Mouse (Mus musculus): Measurements from ENCODE around the gene Pou6f1. TPM values are rescaled to one million over a fixed set of nuclear protein-coding genes. Genes with fewer than 3 reads are reported as not detected.
"Not testable (repeated sequence)": the region's sequence is repeated elsewhere in the genome, so short reads cannot be mapped to it uniquely, and the experiment has no call there.

The Pou6f1 gene
- polyA plus RNA-seq, 1 experiment from 2014 or later: 8.3 TPM

DNA sequence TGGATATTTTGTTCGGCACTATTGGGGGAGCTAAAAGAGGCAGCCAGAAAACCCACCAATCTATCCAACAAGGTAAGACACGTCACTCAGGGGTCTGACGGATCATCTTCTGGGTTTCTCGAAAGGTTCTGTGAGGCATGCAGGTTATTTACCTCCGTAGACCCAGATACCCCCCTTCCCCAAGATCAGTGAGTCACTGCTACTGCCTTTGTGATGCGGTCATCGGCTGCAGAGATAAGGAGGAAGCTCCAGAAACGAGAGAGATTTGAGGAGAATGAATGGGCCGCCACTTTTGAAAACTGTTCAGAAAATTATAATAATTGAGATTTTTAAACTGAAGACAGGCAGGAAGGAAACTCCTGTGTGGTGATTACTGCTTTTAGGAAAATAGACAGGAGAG, 43.4 kb downstream of the Pou6f1 start:
- no peaks in the 10 kb centered on the region for H3K4me1 ChIP-seq (ENCODE audit: control insufficient read depth, insufficient read depth, low read length)
- H3K36me3 ChIP-seq (ENCODE audit: control insufficient read depth, insufficient read depth, low read length): no peaks in the 10 kb centered on the region
- WGBS: 89% methylated on average over 9 of the region's 9 CpGs
- DNase-seq (ENCODE audit: low spot score) (no peak), ATAC-seq (ENCODE audit: low read depth) (no peak)
- H3K27me3 ChIP-seq (replicated peaks; ENCODE audit: control insufficient read depth, insufficient read depth, low read length): no peaks in the 10 kb centered on the region
- H3K4me2 ChIP-seq (ENCODE audit: low read depth, low read length): no peak overlapping the region
- no peak overlapping the region for H3K27ac ChIP-seq (replicated peaks; ENCODE audit: low read depth, low read length)
- no peak overlapping the region for H3K4me3 ChIP-seq (ENCODE audit: low read depth, low read length)
- no peak overlapping the region for H3K9ac ChIP-seq (ENCODE audit: low read depth, low read length)
- no peaks in the 10 kb centered on the region for H3K9me3 ChIP-seq (ENCODE audit: control insufficient read depth, low read length)

DNA sequence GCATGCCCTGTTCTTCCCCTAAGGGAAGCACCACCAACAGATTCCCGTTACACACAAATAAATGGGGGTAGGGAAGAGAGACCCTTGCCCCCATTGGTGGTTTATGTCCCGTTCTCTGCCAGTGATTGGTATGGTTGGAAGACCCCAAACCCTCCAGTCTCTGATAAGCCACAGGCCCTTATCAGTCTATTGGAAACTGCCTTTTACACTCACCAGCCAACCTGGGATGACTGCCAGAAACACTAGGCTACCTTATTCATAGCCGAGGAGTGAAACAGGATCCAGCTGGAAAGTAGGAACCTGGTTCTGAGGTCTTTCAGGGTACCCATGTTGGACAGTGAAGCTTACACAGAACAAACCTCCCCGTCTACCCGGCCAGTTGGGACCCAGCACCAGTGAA, 43.8 kb downstream of the Pou6f1 start:
- Histone ChIP-seq H3K4me1 (ENCODE audit: control insufficient read depth, insufficient read depth, low read length) (peaks cover 1% of the 10 kb centered on the region), H3K9ac (ENCODE audit: low read depth, low read length) (no peak overlapping the region), H3K36me3 (ENCODE audit: control insufficient read depth, insufficient read depth, low read length) (no peaks in the 10 kb centered on the region), H3K4me3 (ENCODE audit: low read depth, low read length) (no peak overlapping the region), H3K4me2 (ENCODE audit: low read depth, low read length) (no peak overlapping the region), H3K27ac (replicated peaks; ENCODE audit: low read depth, low read length) (no peak overlapping the region), H3K9me3 (ENCODE audit: control insufficient read depth, low read length) (no peaks in the 10 kb centered on the region), H3K27me3 (replicated peaks; ENCODE audit: control insufficient read depth, insufficient read depth, low read length) (no peaks in the 10 kb centered on the region)
- DNase-seq (ENCODE audit: low spot score): no peak
- no peak for ATAC-seq (ENCODE audit: low read depth)
- WGBS: 85% methylated on average over 5 of the region's 5 CpGs

DNA sequence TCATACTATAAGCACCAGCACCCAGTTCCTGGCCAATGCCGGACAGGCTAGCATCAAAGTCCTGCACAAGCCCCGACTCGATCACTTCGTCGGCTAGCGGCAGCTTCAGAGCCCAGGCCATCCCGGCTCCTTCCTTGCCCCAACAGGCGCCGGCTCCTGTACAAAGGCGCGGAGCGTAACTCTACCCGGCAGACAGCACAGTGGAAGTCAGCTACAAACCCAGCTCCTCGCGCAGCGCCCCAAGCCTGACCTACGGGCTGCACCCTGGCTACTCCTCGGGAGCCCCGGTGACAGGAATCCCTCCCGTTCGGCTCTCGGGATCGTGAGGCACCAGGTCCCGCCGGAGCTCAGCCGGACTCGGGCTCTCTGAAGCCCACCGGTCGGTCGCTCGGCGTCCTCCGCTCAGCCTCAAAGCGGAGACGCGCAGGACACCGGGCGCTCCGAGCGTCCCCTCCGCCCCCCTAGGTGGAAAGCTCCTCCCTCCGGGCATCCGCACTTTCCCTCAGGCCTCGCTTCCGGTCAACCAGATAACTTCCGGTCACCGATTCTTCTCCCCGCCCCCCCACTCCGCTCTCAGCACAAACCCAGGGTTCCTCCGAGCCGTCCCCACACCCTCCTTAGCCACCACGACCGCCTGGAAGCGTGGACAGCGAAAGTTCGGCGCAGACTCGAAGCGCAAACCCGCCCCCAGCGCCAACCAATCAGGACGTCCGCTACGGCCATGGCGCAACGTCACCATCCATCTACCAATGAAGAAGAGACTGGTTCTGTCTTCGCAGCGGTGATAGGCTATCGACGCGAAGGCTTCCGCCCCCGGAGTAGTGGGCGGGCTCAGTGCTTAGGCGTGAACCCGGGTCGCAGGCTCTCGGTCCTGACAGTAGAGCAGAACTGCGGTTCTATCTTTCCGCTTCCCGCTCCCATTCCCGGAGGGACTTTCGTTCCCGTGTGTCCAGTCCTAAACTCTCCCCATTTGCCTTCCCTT, 48.2 kb downstream of the Pou6f1 start, which contains the start of gene Tfcp2:
Gene Tfcp2, minus strand, starts transcription at position 683 of the 982 bp plus-strand sequence.
- H3K4me3 ChIP-seq (ENCODE audit: low read depth, low read length): peak within 1 kb of the TSS; percentile 87
- peak within 1 kb of the TSS; percentile 85 for H3K27ac ChIP-seq (replicated peaks; ENCODE audit: low read depth, low read length)
- H3K9ac ChIP-seq (ENCODE audit: low read depth, low read length): peak within 1 kb of the TSS; percentile 89
- no peaks in the 10 kb centered on the region for H3K27me3 ChIP-seq (replicated peaks; ENCODE audit: control insufficient read depth, insufficient read depth, low read length)
- H3K4me2 ChIP-seq (ENCODE audit: low read depth, low read length): peak within 1 kb of the TSS; percentile 78
- no peaks in the 10 kb centered on the region for H3K9me3 ChIP-seq (ENCODE audit: control insufficient read depth, low read length)
- WGBS: under 1% methylated on average over 44 of the region's 84 CpGs
- peak; percentile 99 for DNase-seq (ENCODE audit: low spot score)
- H3K36me3 ChIP-seq (ENCODE audit: control insufficient read depth, insufficient read depth, low read length): peaks cover 27% of the 10 kb centered on the region; the same call in 1 of the 2 replicates
- ATAC-seq (ENCODE audit: low read depth): peak; percentile 100
- H3K4me1 ChIP-seq (ENCODE audit: control insufficient read depth, insufficient read depth, low read length): peaks cover 4% of the 10 kb centered on the region

DNA sequence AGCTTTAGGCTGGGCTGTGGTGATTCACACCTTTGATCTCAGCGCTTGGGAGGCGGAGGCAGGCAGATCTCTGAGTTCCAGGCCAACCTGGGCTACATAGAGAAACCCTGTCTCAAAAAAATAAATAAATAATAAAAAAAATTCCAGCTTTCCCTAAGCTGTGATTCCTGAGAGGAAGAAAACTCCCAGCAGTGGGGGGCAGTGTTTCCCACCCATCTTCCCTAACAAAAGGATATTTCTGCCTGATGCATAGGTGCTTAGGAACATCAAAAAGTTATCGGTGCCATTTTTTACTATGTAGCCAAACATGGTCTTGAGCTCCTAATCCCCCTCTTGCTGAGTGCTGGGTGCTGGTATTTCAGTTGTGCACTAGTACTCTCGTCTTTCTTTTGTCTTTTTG, 49.5 kb downstream of the Pou6f1 start:
- no peak for ATAC-seq (ENCODE audit: low read depth)
- 92% methylated on average over 4 of the region's 4 CpGs for WGBS
- H3K4me2 ChIP-seq (ENCODE audit: low read depth, low read length): peak overlapping the region; percentile 78; the same call in 1 of the 2 replicates

GRCm38 (mm10) chr15:100543651-100544030, 56.1 kb downstream of the Pou6f1 start:
- not testable (repeated sequence) for H3K4me1 ChIP-seq (ENCODE audit: control insufficient read depth, insufficient read depth, low read length); H3K9me3 ChIP-seq (ENCODE audit: control insufficient read depth, low read length); H3K27ac ChIP-seq (replicated peaks; ENCODE audit: low read depth, low read length); H3K4me2 ChIP-seq (ENCODE audit: low read depth, low read length); ATAC-seq (ENCODE audit: low read depth); H3K4me3 ChIP-seq (ENCODE audit: low read depth, low read length); H3K9ac ChIP-seq (ENCODE audit: low read depth, low read length); DNase-seq (ENCODE audit: low spot score); H3K27me3 ChIP-seq (replicated peaks; ENCODE audit: control insufficient read depth, insufficient read depth, low read length)
- H3K36me3 ChIP-seq (ENCODE audit: control insufficient read depth, insufficient read depth, low read length): peaks cover 34% of the 10 kb centered on the region
- WGBS: 99% methylated on average over 14 of the region's 14 CpGs

More for the DNA sequence above, 49.5 kb downstream of the Pou6f1 start:
- Histone ChIP-seq H3K36me3 (ENCODE audit: control insufficient read depth, insufficient read depth, low read length) (peaks cover 30% of the 10 kb centered on the region; the same call in 1 of the 2 replicates), H3K27ac (replicated peaks; ENCODE audit: low read depth, low read length) (no peak overlapping the region), H3K27me3 (replicated peaks; ENCODE audit: control insufficient read depth, insufficient read depth, low read length) (no peaks in the 10 kb centered on the region), H3K4me3 (ENCODE audit: low read depth, low read length) (peak overlapping the region; percentile 87), H3K4me1 (ENCODE audit: control insufficient read depth, insufficient read depth, low read length) (peaks cover 4% of the 10 kb centered on the region), H3K9me3 (ENCODE audit: control insufficient read depth, low read length) (peaks cover 6% of the 10 kb centered on the region), H3K9ac (ENCODE audit: low read depth, low read length) (no peak overlapping the region)
- DNase-seq (ENCODE audit: low spot score): no peak

GRCm38 (mm10) chr15:100542876-100543650, 56.7 kb downstream of the Pou6f1 start:
- not testable (repeated sequence) for H3K9ac ChIP-seq (ENCODE audit: low read depth, low read length); DNase-seq (ENCODE audit: low spot score); H3K4me1 ChIP-seq (ENCODE audit: control insufficient read depth, insufficient read depth, low read length); H3K27ac ChIP-seq (replicated peaks; ENCODE audit: low read depth, low read length); ATAC-seq (ENCODE audit: low read depth); H3K4me3 ChIP-seq (ENCODE audit: low read depth, low read length); H3K4me2 ChIP-seq (ENCODE audit: low read depth, low read length); H3K27me3 ChIP-seq (replicated peaks; ENCODE audit: control insufficient read depth, insufficient read depth, low read length); H3K9me3 ChIP-seq (ENCODE audit: control insufficient read depth, low read length)
- H3K36me3 ChIP-seq (ENCODE audit: control insufficient read depth, insufficient read depth, low read length): peaks cover 29% of the 10 kb centered on the region
- 97% methylated on average over 25 of the region's 28 CpGs for WGBS

GRCm38 (mm10) chr15:100541426-100541825, 58.4 kb downstream of the Pou6f1 start:
- peaks cover 6% of the 10 kb centered on the region for H3K9me3 ChIP-seq (ENCODE audit: control insufficient read depth, low read length)
- no peak overlapping the region for H3K4me2 ChIP-seq (ENCODE audit: low read depth, low read length)
- no peaks in the 10 kb centered on the region for H3K4me1 ChIP-seq (ENCODE audit: control insufficient read depth, insufficient read depth, low read length)
- H3K9ac ChIP-seq (ENCODE audit: low read depth, low read length): no peak overlapping the region
- WGBS: 88% methylated on average over 4 of the region's 4 CpGs
- DNase-seq (ENCODE audit: low spot score) (no peak), ATAC-seq (ENCODE audit: low read depth) (no peak)
- no peaks in the 10 kb centered on the region for H3K27me3 ChIP-seq (replicated peaks; ENCODE audit: control insufficient read depth, insufficient read depth, low read length)
- no peak overlapping the region for H3K27ac ChIP-seq (replicated peaks; ENCODE audit: low read depth, low read length)
- peaks cover 27% of the 10 kb centered on the region for H3K36me3 ChIP-seq (ENCODE audit: control insufficient read depth, insufficient read depth, low read length)
- no peak overlapping the region for H3K4me3 ChIP-seq (ENCODE audit: low read depth, low read length)

GRCm38 (mm10) chr15:100541001-100541400, 58.8 kb downstream of the Pou6f1 start:
- not testable (repeated sequence) for H3K27me3 ChIP-seq (replicated peaks; ENCODE audit: control insufficient read depth, insufficient read depth, low read length); H3K9ac ChIP-seq (ENCODE audit: low read depth, low read length); H3K4me1 ChIP-seq (ENCODE audit: control insufficient read depth, insufficient read depth, low read length); H3K27ac ChIP-seq (replicated peaks; ENCODE audit: low read depth, low read length); H3K4me2 ChIP-seq (ENCODE audit: low read depth, low read length); H3K9me3 ChIP-seq (ENCODE audit: control insufficient read depth, low read length); H3K4me3 ChIP-seq (ENCODE audit: low read depth, low read length); DNase-seq (ENCODE audit: low spot score); ATAC-seq (ENCODE audit: low read depth)
- peaks cover 32% of the 10 kb centered on the region for H3K36me3 ChIP-seq (ENCODE audit: control insufficient read depth, insufficient read depth, low read length)
- WGBS: 97% methylated on average over 1 of the region's 1 CpGs

Data from embryonic facial prominence, embryonic 14.5 days (tissue).